Mouse (Mus musculus): Measurements from ENCODE around the gene Htra3.

GRCm38 (mm10) chr5:35636016-35636415, 43.6 kb downstream of the Htra3 start:
- no peak for TF ChIP-seq CTCF (IDR thresholded peaks at IDR 0.05; ENCODE audit: low read depth)
- no peak for TF ChIP-seq EP300 (IDR thresholded peaks at IDR 0.05; ENCODE audit: low read depth)

Data from liver, embryonic 14.5 days (tissue).